8 mouse cellular contexts compared by ENCODE assay signal in genomic region chr10:52533893-52534287, GRCm38 (mm10).
DNase-seq lines count a peak whose midpoint lies in the region; ATAC-seq and TF ChIP-seq lines count a peak whose summit lies in the region.

No protein-coding gene starts in this region.

- no peaks in the 10 kb centered on the region for H3K4me1 ChIP-seq in midbrain, embryonic 13.5 days (replicated peaks)
- H3K4me1 ChIP-seq in midbrain, embryonic 16.5 days (ENCODE audit: control insufficient read depth, insufficient read depth, low read length): no peaks in the 10 kb centered on the region
- no peaks in the 10 kb centered on the region for H3K4me1 ChIP-seq in stomach, postnatal 0 days (replicated peaks; ENCODE audit: control insufficient read depth, insufficient read depth)

- ATAC-seq in midbrain, embryonic 13.5 days: peak; percentile 20; the same call in 1 of the 2 replicates
- ATAC-seq in midbrain, embryonic 16.5 days: no peak
- ATAC-seq in stomach, postnatal 0 days (ENCODE audit: low FRiP score, low TSS enrichment): no peak

- no peak for TF ChIP-seq EP300 in stomach, postnatal 0 days (optimal IDR thresholded peaks at IDR 0.05)

- peak; percentile 79 for TF ChIP-seq CTCF in stomach, postnatal 0 days (IDR thresholded peaks at IDR 0.05; ENCODE audit: low read depth)

- no peak overlapping the region for H3K9ac ChIP-seq in midbrain, embryonic 13.5 days (replicated peaks)
- H3K9ac ChIP-seq in midbrain, embryonic 16.5 days (ENCODE audit: low read depth, low read length): no peak overlapping the region
- no peak overlapping the region for H3K9ac ChIP-seq in stomach, postnatal 0 days (ENCODE audit: low read length)

- H3K27me3 ChIP-seq in midbrain, embryonic 13.5 days: no peaks in the 10 kb centered on the region
- H3K27me3 ChIP-seq in midbrain, embryonic 16.5 days (ENCODE audit: control insufficient read depth, insufficient read depth, low read depth, low read length): no peaks in the 10 kb centered on the region
- no peaks in the 10 kb centered on the region for H3K27me3 ChIP-seq in stomach, postnatal 0 days (ENCODE audit: control insufficient read depth, insufficient read depth, low read length)

- no peaks in the 10 kb centered on the region for H3K36me3 ChIP-seq in midbrain, embryonic 13.5 days
- no peaks in the 10 kb centered on the region for H3K36me3 ChIP-seq in midbrain, embryonic 16.5 days (ENCODE audit: control insufficient read depth, insufficient read depth, low read length)
- no peaks in the 10 kb centered on the region for H3K36me3 ChIP-seq in stomach, postnatal 0 days (ENCODE audit: control insufficient read depth, insufficient read depth, low read length)

- peak; percentile 32 for DNase-seq in gastrocnemius, postnatal 10 days
- DNase-seq in gastrocnemius, adult 18-20 months (ENCODE audit: low spot score): no peak
- DNase-seq in cerebellum, postnatal 36 days: peak; percentile 22 to 33
- peak; percentile 65 to 72 for DNase-seq in layer of hippocampus, postnatal 10 days (ENCODE audit: low spot score in 2 of 2)
- peak; percentile 15 for DNase-seq in stomach, postnatal 0 days (ENCODE audit: low spot score)
- DNase-seq in heart, postnatal 36 days: no peak

- intact Hi-C loops in heart, postnatal 36 days (cut with DNase I): loop anchor here (10.0 kb wide), 2 partner anchors 771 to 991 kb away; no protein-coding TSS in a partner anchor

- no peak overlapping the region for H3K4me3 ChIP-seq in midbrain, embryonic 13.5 days (replicated peaks)
- no peak overlapping the region for H3K4me3 ChIP-seq in midbrain, embryonic 16.5 days (ENCODE audit: low read depth, low read length)
- no peak overlapping the region for H3K4me3 ChIP-seq in stomach, postnatal 0 days (ENCODE audit: low read depth, low read length)

- H3K9me3 ChIP-seq in midbrain, embryonic 13.5 days: no peaks in the 10 kb centered on the region
- H3K9me3 ChIP-seq in midbrain, embryonic 16.5 days (replicated peaks; ENCODE audit: control insufficient read depth, low read length, poor library complexity, severe bottlenecking): no peaks in the 10 kb centered on the region
- H3K9me3 ChIP-seq in stomach, postnatal 0 days (ENCODE audit: control insufficient read depth, low read length): no peaks in the 10 kb centered on the region

- WGBS in midbrain, embryonic 13.5 days: 50% methylated on average over 4 of the region's 4 CpGs
- WGBS in midbrain, embryonic 16.5 days: 48% methylated on average over 4 of the region's 4 CpGs
- WGBS in stomach, postnatal 0 days: 51% methylated on average over 4 of the region's 4 CpGs

- no peak overlapping the region for H3K4me2 ChIP-seq in midbrain, embryonic 13.5 days (replicated peaks)
- no peak overlapping the region for H3K4me2 ChIP-seq in midbrain, embryonic 16.5 days (ENCODE audit: low read length)
- H3K4me2 ChIP-seq in stomach, postnatal 0 days (replicated peaks; ENCODE audit: low read depth): no peak overlapping the region

- no peak overlapping the region for H3K27ac ChIP-seq in midbrain, embryonic 13.5 days
- no peak overlapping the region for H3K27ac ChIP-seq in midbrain, embryonic 16.5 days (ENCODE audit: low read length)
- no peak overlapping the region for H3K27ac ChIP-seq in stomach, postnatal 0 days (replicated peaks)

Comparison
In these comparisons a context has a peak if more than half of its experiments do, and no peak if none do; other contexts are left out.
1. DNase-seq: peak in gastrocnemius, postnatal 10 days (single experiment), cerebellum, postnatal 36 days (2 of 2), layer of hippocampus, postnatal 10 days (2 of 2) and stomach, postnatal 0 days (single experiment); none in gastrocnemius, adult 18-20 months (single experiment) and heart, postnatal 36 days (0 of 2).